Mouse (Mus musculus) embryonic facial prominence, embryonic 12.5 days (tissue): ENCODE measurements around the gene Gm20509. TPM values are rescaled to one million over a fixed set of nuclear protein-coding genes. Genes with fewer than 3 reads are reported as not detected.

Source experiments
- ATAC-seq: fragments of 200-750 bp; cut with Nextera tagmentation; 2 replicates; pipeline ENCODE4 v1.8.0; 2017; ENCODE audit not compliant: insufficient number of reproducible peaks, insufficient read depth, low FRiP score, low TSS enrichment
- H3K27ac ChIP-seq: fragments of 300-500 bp; sonication (generic); 2 replicates; pipeline ENCODE4 v1.5.1; 2016; ENCODE audit warnings: mild to moderate bottlenecking
- H3K27me3 ChIP-seq: fragments of 300-500 bp; sonication (generic); 2 replicates; pipeline ENCODE4 v1.6.1; 2016; ENCODE audit warnings: mild to moderate bottlenecking, moderate library complexity
- H3K36me3 ChIP-seq: fragments of 300-500 bp; sonication (generic); 2 replicates; pipeline ENCODE4 v1.6.1; 2016; ENCODE audit warnings: mild to moderate bottlenecking
- H3K4me1 ChIP-seq: fragments of 300-500 bp; sonication (generic); 2 replicates; pipeline ENCODE4 v1.6.1; 2016
- H3K4me2 ChIP-seq: fragments of 300-500 bp; sonication (generic); replicated peaks from 2 replicates; pipeline ENCODE4 v1.6.1; 2016; ENCODE audit warnings: mild to moderate bottlenecking, moderate library complexity
- H3K4me3 ChIP-seq: fragments of 300-500 bp; sonication (generic); 2 replicates; pipeline ENCODE4 v1.5.1; 2016; ENCODE audit warnings: mild to moderate bottlenecking
- H3K9ac ChIP-seq: fragments of 300-500 bp; sonication (generic); 2 replicates; pipeline ENCODE4 v1.6.1; 2016; ENCODE audit warnings: mild to moderate bottlenecking, moderate library complexity
- H3K9me3 ChIP-seq: fragments of 300-500 bp; sonication (generic); 2 replicates; pipeline ENCODE4 v1.6.1; 2016; ENCODE audit warnings: mild to moderate bottlenecking, moderate library complexity
- WGBS: fragments of 180-500 bp; shearing (Covaris S2); methylation state at CpG from one replicate; pipeline ENCODE4 v1.1.7; 2016; 5-methylcytosine and 5-hydroxymethylcytosine counted together
- polyA plus RNA-seq: library from polyadenylated mRNA; unstranded; fragments of >200 nt; fragmentation: Nextera tagmentation; extraction: Ambion mirVana; gene quantifications from 2 replicates; pipeline ENCODE4 v1.2.1, GENCODE M21; 2016

Gene Gm20509
- polyA plus RNA-seq, 1 experiment from 2014 or later = not detected

DNA sequence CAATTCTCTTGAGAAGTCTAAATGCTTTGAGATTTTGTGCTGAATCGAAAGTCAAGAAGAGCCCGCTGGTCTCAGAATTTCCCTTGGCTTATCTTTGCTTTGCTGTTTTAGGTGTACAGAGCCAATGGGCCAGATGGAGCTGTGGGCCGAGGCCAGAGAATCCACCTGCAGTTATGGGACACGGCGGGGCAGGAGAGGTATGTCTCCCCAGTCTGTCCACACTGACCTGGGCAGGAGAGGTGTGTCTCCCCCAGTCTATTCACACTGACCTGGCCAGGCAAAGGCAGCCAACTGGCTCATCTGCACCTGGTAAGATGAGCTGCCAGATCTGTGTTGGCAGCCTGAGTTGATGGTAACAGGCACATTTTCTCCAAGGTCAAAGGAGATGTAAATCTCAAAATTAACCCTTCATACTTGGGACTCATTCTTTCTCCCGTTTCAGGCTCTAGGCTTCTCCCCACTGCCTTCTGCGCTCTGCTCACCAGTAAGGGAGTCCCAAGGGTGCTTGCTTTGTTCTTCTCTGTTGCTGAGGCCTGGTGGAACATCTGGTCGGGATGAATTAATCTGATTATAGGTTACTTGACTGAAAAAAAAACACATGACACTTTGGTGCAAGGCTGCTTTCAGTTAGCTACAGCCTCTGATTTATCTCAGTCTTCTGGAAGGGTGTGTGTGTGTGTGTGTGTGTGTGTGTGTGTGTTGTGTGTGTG lies 19.8 kb upstream of the Gm20509 start:
- ATAC-seq = no peak
- H3K27ac ChIP-seq = no peak overlapping the region
- no peak overlapping the region for H3K4me3 ChIP-seq
- whole genome bisulfite sequencing = 66% methylated on average over 8 of the region's 8 CpGs
- no peaks in the 10 kb centered on the region for H3K27me3 ChIP-seq
- no peak overlapping the region for H3K4me2 ChIP-seq
- H3K36me3 ChIP-seq = no peaks in the 10 kb centered on the region
- no peaks in the 10 kb centered on the region for H3K4me1 ChIP-seq
- no peak overlapping the region for H3K9ac ChIP-seq
- H3K9me3 ChIP-seq = no peaks in the 10 kb centered on the region

DNA sequence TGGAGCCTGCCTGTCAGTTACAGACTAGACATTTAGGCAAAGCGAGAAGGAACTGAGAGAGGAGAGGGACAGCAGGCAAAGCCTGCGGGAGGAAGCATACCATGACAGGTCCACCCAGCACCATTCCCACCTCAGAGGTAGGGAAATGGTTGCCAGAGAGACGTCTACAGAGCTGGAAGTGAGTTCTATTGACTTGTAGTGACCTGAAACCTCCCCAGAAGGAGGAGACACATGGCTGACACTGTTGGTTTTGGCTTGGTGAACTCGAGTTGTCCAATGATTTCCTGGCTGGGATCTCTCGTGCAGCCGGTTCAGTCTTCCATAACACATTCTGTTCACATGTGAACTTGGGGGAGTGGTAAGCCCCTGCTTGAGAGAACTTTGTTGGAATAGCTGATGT lies 18.3 kb upstream of the Gm20509 start:
- WGBS = 78% methylated on average over 6 of the region's 6 CpGs
- no peak for ATAC-seq
- Histone ChIP-seq H3K4me3 (no peak overlapping the region), H3K4me2 (no peak overlapping the region), H3K4me1 (no peaks in the 10 kb centered on the region), H3K27me3 (no peaks in the 10 kb centered on the region), H3K36me3 (no peaks in the 10 kb centered on the region), H3K9ac (no peak overlapping the region), H3K9me3 (no peaks in the 10 kb centered on the region), H3K27ac (no peak overlapping the region)

DNA sequence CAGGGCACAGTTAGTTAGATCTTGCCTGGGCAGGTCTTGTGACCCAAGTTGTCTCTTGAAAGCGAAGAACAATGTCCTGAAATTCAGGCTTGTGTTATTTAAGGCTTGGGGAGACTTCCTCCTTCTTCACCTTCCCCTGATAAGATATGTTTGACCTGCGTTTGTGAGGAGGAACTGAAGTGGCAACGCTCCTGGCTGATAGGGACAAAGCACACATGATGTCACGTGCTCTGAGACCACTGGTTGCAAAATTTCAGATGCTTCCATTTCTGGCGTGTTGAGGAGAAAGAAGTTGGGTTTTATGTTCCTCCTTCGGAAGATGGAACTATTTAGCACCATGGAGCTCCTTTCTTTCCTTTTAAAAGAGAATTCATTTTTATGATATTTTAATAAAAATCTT lies 16.4 kb upstream of the Gm20509 start:
- Histone ChIP-seq H3K4me1 (no peaks in the 10 kb centered on the region), H3K4me2 (no peak overlapping the region), H3K36me3 (no peaks in the 10 kb centered on the region), H3K27ac (no peak overlapping the region), H3K9me3 (no peaks in the 10 kb centered on the region), H3K9ac (no peak overlapping the region), H3K27me3 (no peaks in the 10 kb centered on the region), H3K4me3 (no peak overlapping the region)
- no peak for ATAC-seq
- 84% methylated on average over 6 of the region's 6 CpGs for WGBS

DNA sequence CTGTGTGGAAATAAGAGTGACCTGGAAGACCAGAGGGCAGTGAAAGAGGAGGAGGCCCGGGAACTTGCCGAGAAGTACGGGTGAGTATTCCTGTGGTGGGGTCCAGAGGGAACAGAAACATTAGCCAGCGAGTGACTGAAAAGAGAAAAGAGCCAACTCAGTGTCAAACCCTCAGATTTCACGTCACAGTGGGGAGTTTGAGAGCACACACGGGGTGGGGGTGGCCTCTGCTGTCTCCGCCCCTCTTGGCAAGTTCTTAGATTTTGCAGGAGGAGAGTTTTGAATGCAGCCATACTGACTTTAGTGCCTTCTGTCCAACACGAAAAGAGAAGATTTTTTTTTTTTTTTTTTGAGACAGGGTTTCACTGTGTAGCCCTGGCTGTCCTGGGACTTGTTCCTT lies 15.1 kb upstream of the Gm20509 start:
- Histone ChIP-seq H3K4me1 (no peaks in the 10 kb centered on the region), H3K27me3 (no peaks in the 10 kb centered on the region), H3K4me3 (no peak overlapping the region), H3K27ac (no peak overlapping the region), H3K4me2 (no peak overlapping the region), H3K36me3 (no peaks in the 10 kb centered on the region), H3K9me3 (no peaks in the 10 kb centered on the region), H3K9ac (no peak overlapping the region)
- ATAC-seq = no peak
- WGBS = 57% methylated on average over 8 of the region's 8 CpGs

DNA sequence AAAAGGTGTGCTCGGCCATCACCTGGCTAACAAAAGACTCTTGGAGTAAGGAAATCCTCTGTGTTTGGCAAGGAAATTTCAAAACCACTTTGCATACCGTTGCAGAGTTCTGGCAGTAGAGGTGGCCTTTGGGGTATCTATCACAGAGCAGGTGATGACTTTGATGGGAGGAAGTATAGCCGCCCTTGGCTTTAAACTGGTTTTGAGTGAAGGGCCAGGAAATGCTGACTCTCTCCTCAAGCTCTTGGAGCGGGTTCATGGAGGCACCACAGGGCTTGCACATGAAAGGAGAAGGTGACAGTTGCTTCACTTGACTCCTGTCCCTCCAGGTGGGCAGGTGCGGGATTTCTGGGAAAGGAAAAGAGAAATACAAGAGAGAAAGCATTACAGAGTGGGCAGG lies 14.7 kb upstream of the Gm20509 start:
- Histone ChIP-seq H3K36me3 (no peaks in the 10 kb centered on the region), H3K4me2 (no peak overlapping the region), H3K27ac (no peak overlapping the region), H3K9ac (no peak overlapping the region), H3K27me3 (no peaks in the 10 kb centered on the region), H3K9me3 (no peaks in the 10 kb centered on the region), H3K4me1 (no peaks in the 10 kb centered on the region), H3K4me3 (no peak overlapping the region)
- WGBS = 74% methylated on average over 5 of the region's 5 CpGs
- ATAC-seq = no peak

DNA sequence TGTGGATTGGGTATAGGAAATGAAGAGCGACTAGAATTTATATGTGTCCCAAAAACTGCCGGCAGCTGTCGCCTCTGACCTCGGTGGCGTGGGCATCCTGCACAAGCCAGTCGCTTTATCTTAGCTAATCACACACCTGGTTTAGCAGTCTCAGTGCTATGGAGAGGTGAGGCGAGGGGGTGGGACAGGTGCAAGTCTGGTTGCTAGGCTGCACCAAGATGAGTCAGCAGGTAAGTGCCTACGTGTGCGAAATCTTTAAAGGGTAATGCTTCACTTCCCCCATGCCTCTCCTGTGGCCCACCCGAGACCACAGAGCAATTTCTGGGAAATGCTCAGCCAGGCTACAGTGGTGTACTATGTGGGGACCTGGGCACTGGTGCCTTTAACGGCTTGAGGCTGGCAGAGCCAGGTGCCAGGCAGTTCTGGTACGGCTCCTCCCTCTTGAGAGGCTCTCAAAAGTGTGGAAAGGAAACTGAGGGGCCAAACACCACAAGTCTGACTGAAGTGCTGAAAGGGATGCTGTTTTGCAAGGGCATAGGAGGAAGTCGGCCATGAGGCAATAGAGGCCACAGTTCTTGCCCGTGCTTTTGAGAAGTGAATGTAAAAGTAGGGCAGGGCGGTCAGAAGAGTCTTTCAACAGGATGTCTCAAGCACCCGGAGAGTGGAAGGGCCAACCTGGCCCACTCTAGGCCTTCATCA lies 12.9 kb upstream of the Gm20509 start:
- Histone ChIP-seq H3K27me3 (no peaks in the 10 kb centered on the region), H3K9ac (no peak overlapping the region), H3K4me1 (no peaks in the 10 kb centered on the region; the same call in 1 of the 2 replicates), H3K27ac (no peak overlapping the region), H3K4me3 (no peak overlapping the region), H3K36me3 (no peaks in the 10 kb centered on the region), H3K4me2 (no peak overlapping the region), H3K9me3 (no peaks in the 10 kb centered on the region)
- no peak for ATAC-seq
- WGBS = 78% methylated on average over 16 of the region's 16 CpGs

DNA sequence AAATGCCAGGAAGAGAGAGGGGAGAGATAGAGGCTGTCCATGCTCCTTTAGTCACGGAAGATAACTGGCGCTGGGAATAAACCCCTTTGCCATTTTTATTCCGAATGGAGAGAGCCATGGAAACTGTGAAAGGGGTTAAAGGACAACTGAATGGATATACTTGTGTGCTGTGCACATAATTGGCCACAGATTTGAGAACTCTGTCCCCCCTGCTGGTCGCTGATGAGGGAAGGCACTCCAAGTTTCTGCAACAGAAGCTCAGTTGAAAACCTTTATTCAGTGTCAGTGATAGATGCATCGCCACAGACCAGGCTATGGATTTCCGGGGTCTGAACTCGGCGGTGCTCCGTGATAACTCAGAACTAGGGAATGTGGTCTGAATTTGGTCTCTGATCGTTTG lies 12.1 kb upstream of the Gm20509 start:
- Histone ChIP-seq H3K4me2 (no peak overlapping the region), H3K36me3 (no peaks in the 10 kb centered on the region), H3K27me3 (no peaks in the 10 kb centered on the region), H3K9ac (no peak overlapping the region), H3K4me1 (peaks cover 3% of the 10 kb centered on the region; the same call in 1 of the 2 replicates), H3K4me3 (no peak overlapping the region), H3K9me3 (no peaks in the 10 kb centered on the region), H3K27ac (no peak overlapping the region)
- 75% methylated on average over 10 of the region's 10 CpGs for WGBS
- ATAC-seq = no peak

DNA sequence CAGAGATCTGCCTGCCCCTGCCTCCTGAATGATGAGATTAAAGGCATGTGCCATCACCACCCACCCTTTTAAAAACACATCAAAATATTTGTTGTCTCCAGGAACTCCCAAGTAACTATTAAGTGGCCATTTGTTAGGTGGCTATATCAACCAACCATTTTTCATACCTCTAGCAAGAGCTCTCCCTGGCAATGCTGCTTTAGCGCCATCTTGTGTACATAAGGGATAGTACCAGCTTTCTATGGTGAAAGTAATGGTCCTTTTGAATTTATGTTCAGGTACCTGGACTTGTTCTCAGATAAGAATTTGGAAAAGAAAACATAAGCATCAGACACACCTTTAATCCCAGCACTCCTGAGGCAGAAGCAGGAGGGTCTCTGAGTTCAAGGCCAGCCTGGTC lies 10.5 kb upstream of the Gm20509 start:
- H3K4me3 ChIP-seq = no peak overlapping the region
- H3K9me3 ChIP-seq = no peaks in the 10 kb centered on the region
- H3K4me1 ChIP-seq = peaks cover 3% of the 10 kb centered on the region; the same call in 1 of the 2 replicates
- no peak for ATAC-seq
- no peak overlapping the region for H3K4me2 ChIP-seq
- no peaks in the 10 kb centered on the region for H3K36me3 ChIP-seq
- no peaks in the 10 kb centered on the region for H3K27me3 ChIP-seq
- WGBS = 2% methylated on average over 1 of the region's 1 CpGs
- H3K9ac ChIP-seq = no peak overlapping the region
- H3K27ac ChIP-seq = no peak overlapping the region

DNA sequence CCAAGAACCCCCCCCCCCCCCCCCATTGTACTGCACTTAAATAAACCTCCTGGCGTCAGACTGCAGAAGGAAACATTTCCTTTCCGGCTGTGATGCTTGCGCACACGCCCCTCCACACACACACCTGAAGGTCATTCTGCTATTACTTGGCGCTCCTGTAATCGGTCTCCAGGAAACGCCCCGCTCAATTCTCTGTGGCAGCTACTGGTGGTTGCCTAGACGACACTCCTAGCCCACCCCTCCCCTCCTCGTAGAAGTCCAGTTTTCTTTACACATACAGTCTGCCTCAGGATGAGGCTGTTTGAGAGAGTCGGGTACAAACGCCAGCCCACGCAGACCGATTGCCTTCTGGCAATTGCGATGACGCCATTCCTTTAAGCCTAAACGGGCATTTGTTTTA lies 7.7 kb upstream of the Gm20509 start:
- H3K9me3 ChIP-seq = no peaks in the 10 kb centered on the region
- ATAC-seq = no peak
- H3K27me3 ChIP-seq = no peaks in the 10 kb centered on the region
- no peak overlapping the region for H3K4me3 ChIP-seq
- H3K4me1 ChIP-seq = peaks cover 3% of the 10 kb centered on the region; the same call in 1 of the 2 replicates
- no peak overlapping the region for H3K9ac ChIP-seq
- no peaks in the 10 kb centered on the region for H3K36me3 ChIP-seq
- 47% methylated on average over 17 of the region's 17 CpGs for WGBS
- H3K4me2 ChIP-seq = no peak overlapping the region
- no peak overlapping the region for H3K27ac ChIP-seq

DNA sequence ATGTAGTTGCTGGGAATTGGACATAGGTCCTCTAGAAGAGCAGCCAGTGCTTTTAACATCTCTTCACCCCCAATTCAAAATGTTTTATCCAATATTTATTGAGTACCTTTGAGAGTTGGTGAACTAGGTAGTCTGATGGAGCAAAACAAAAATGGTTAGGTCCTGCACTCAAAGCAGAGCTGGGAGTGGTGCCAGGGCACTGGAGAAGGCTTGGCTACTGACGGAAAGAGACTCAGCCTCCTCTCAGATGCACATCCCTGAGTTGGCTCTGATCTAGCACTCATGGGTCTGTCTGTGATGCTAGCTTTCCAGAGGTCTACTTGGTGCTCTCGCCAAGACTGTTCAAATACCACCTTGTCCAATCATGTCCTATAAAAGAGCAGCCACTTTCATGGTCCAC lies 4.4 kb upstream of the Gm20509 start:
- Histone ChIP-seq H3K4me1 (peaks cover 3% of the 10 kb centered on the region; the same call in 1 of the 2 replicates), H3K9me3 (no peaks in the 10 kb centered on the region), H3K4me2 (no peak overlapping the region), H3K36me3 (no peaks in the 10 kb centered on the region), H3K9ac (no peak overlapping the region), H3K27ac (no peak overlapping the region), H3K27me3 (peaks cover 14% of the 10 kb centered on the region; the same call in 1 of the 2 replicates), H3K4me3 (no peak overlapping the region)
- WGBS = 90% methylated on average over 2 of the region's 2 CpGs
- ATAC-seq = no peak

DNA sequence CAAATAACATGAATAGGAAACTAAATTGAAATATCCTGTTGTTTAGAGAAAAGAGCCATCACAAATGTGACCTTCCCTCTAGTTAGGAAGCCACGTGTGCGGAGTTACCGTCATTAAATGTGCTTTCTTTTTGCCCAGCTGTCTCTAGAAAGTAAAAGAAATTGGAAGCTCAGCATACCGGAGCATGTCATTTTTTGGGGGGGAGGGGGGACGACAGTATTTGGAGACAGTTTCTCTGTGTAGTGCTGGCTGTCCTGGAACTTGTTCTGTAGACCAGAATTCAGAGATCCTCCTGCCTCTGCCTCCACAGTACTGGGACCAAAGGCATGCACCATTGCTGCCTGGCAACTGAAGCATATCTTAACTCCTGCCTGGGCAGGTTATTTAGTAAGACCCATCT lies 734 bp upstream of the Gm20509 start, which contains the start of gene Khdc3:
Khdc3 (plus strand) TSS at position 301 of the 400 bp plus-strand sequence.
- Histone ChIP-seq H3K4me2 (no peak within 1 kb of the TSS), H3K4me1 (0 out of 2 replicates have a peak, but pooled peaks cover 8% of the 10 kb centered on the region), H3K27ac (no peak within 1 kb of the TSS), H3K9me3 (no peaks in the 10 kb centered on the region), H3K9ac (no peak within 1 kb of the TSS), H3K27me3 (peaks cover 36% of the 10 kb centered on the region), H3K4me3 (no peak within 1 kb of the TSS), H3K36me3 (no peaks in the 10 kb centered on the region)
- ATAC-seq = no peak
- 85% methylated on average over 5 of the region's 5 CpGs for WGBS
